Mouse (Mus musculus): ENCODE results near the gene Ccl24. TPM values are rescaled to one million over a fixed set of nuclear protein-coding genes. Genes with fewer than 3 reads are reported as not detected.
A peak's percentile ranks its signal among the peaks of the same experiment; 100 is the strongest.

Gene Ccl24
- polyA plus RNA-seq, 1 experiment from 2014 or later = 3.1 TPM

- Histone ChIP-seq H3K4me1 (replicated peaks) (no peaks in the 10 kb centered on the region), H3K4me3 (no peak overlapping the region), H3K27ac (replicated peaks) (no peak overlapping the region), H3K9ac (no peak overlapping the region), H3K27me3 (no peaks in the 10 kb centered on the region), H3K36me3 (no peaks in the 10 kb centered on the region), H3K4me2 (no peak overlapping the region), H3K9me3 (0 out of 2 replicates have a peak, but pooled peaks cover 6% of the 10 kb centered on the region)
- no peak for ATAC-seq (ENCODE audit: low read depth)
- 72% methylated on average over 4 of the region's 4 CpGs for WGBS
Measured at GRCm38 (mm10) chr5:135576055-135576454, 3.2 kb upstream of the Ccl24 start.

DNA sequence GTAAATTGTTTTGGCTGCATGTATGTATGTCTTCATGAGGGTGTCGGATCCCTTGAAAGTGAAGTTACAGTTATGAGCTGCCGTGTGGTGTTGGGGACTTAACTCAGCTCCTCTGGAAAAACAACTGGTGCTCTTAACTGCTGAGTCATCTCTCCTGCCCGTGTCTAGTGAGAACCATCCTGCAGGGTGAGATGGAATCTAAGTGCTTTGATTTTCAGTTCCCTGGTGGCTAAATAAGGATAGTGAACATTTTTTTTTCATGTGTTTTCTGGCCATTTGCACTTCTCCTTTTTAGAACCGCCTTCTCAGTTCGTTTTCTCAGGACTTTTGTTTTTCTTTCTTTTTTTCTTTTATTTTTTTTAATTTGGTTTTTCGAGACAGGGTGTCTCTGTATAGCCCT, 4.2 kb downstream of the Ccl24 start:
- Histone ChIP-seq H3K4me2 (no peak overlapping the region), H3K4me3 (no peak overlapping the region), H3K9ac (no peak overlapping the region), H3K36me3 (no peaks in the 10 kb centered on the region), H3K9me3 (no peaks in the 10 kb centered on the region), H3K27me3 (no peaks in the 10 kb centered on the region), H3K4me1 (replicated peaks) (no peaks in the 10 kb centered on the region), H3K27ac (replicated peaks) (no peak overlapping the region)
- WGBS = 71% methylated on average over 6 of the region's 6 CpGs
- no peak for ATAC-seq (ENCODE audit: low read depth)

DNA sequence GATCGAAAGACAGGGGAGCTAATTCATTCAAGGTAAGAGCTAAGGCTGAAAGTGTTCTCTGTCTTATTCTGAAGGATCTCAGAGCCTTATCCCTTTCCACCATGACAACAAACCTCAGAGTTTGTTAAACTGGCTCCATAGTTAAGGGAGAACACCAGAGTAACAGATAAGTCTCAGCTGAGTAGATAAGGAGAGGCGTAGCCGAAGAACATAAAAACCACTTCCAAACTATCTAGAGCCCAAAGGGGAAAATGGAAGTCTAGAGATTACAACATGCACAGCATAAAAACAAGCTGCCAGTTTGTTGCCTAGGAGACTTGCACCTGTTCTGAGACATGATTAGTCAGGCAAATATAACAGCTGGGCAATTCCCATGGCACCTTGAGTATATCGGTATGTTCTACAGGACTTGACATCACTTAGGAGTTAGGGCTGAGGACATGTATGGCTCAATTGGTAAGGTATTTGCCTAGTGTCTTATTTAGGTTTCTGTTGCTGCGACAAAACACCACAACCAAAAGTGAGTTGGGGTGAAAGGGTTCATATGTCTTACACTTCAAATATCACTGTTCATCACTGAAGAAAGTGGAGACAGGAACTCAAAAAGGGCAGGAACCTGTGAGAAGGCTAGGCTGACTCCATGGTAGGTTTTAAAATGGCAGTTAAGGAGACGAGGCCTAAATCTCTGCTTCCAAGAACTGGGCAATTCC, 5.1 kb downstream of the Ccl24 start:
- ATAC-seq (ENCODE audit: low read depth) = no peak
- Histone ChIP-seq H3K9ac (no peak overlapping the region), H3K4me1 (replicated peaks) (no peaks in the 10 kb centered on the region), H3K27me3 (no peaks in the 10 kb centered on the region), H3K36me3 (no peaks in the 10 kb centered on the region), H3K4me3 (no peak overlapping the region), H3K27ac (replicated peaks) (no peak overlapping the region), H3K4me2 (no peak overlapping the region), H3K9me3 (no peaks in the 10 kb centered on the region)
- 84% methylated on average over 6 of the region's 6 CpGs for WGBS

GRCm38 (mm10) chr5:135563469-135563868, 9.4 kb downstream of the Ccl24 start, which contains the start of gene Ccl26:
Ccl26 (minus strand) TSS chr5:135563569.
- no peaks in the 10 kb centered on the region for H3K27me3 ChIP-seq
- H3K4me3 ChIP-seq = no peak within 1 kb of the TSS
- H3K9ac ChIP-seq = no peak within 1 kb of the TSS
- H3K9me3 ChIP-seq = 0 out of 2 replicates have a peak, but pooled peaks cover 3% of the 10 kb centered on the region
- no peak for ATAC-seq (ENCODE audit: low read depth)
- 84% methylated on average over 3 of the region's 3 CpGs for WGBS
- H3K4me2 ChIP-seq = no peak within 1 kb of the TSS
- H3K36me3 ChIP-seq = no peaks in the 10 kb centered on the region
- H3K27ac ChIP-seq (replicated peaks) = no peak within 1 kb of the TSS
- H3K4me1 ChIP-seq (replicated peaks) = no peaks in the 10 kb centered on the region

DNA sequence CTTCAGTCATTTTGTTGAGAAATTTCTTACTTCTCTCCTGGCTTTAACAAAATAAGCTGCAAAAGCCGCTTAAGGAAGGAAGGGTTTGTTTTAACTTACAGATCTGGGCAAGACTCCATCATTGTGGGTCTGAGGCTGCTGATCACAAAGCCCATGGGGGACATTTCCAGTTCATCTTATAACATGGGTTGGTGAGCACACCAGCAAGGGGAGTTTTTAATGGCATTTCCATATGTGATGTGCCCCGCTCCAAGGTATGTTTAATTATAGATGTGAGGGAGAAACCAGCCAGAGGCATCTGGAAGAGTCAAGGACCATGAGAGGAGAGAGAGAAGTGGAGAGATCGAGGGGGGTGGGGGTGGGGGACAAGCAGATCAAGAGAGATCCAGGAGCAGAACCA, 15.2 kb downstream of the Ccl24 start:
- ATAC-seq (ENCODE audit: low read depth) = peak; percentile 78
- Histone ChIP-seq H3K36me3 (no peaks in the 10 kb centered on the region), H3K9ac (peak overlapping the region; percentile 41; the same call in 1 of the 2 replicates), H3K9me3 (0 out of 2 replicates have a peak, but pooled peaks cover 3% of the 10 kb centered on the region), H3K4me1 (replicated peaks) (peaks cover 26% of the 10 kb centered on the region), H3K27ac (replicated peaks) (peak overlapping the region; percentile 91), H3K27me3 (no peaks in the 10 kb centered on the region), H3K4me2 (no peak overlapping the region; the same call in 1 of the 2 replicates), H3K4me3 (no peak overlapping the region)
- 32% methylated on average over 3 of the region's 3 CpGs for WGBS

DNA sequence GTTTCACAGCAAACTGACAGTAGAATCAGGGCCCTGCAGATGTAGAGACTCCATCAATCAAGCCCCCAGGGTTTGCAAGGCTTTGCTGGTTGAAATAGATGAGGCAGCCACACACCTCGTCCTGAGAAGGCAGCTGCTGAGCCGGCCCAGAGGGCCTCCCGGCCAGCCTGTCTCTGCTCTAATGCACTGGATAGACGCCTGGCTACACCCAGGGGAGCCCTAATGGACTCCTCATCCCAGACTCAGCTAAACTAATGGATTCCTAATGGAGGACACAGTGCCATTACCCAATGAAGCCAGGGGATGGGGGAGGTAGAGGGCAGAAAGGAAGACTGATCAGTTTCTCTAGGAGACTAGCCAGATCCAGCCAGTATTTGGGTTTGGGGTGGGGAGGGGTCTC, 15.8 kb downstream of the Ccl24 start:
- Histone ChIP-seq H3K9ac (no peak overlapping the region), H3K27ac (replicated peaks) (peak overlapping the region; percentile 91), H3K4me3 (no peak overlapping the region), H3K36me3 (no peaks in the 10 kb centered on the region), H3K9me3 (no peaks in the 10 kb centered on the region), H3K4me1 (replicated peaks) (peaks cover 26% of the 10 kb centered on the region), H3K27me3 (no peaks in the 10 kb centered on the region), H3K4me2 (no peak overlapping the region)
- ATAC-seq (ENCODE audit: low read depth) = peak; percentile 95
- 14% methylated on average over 4 of the region's 4 CpGs for WGBS

DNA sequence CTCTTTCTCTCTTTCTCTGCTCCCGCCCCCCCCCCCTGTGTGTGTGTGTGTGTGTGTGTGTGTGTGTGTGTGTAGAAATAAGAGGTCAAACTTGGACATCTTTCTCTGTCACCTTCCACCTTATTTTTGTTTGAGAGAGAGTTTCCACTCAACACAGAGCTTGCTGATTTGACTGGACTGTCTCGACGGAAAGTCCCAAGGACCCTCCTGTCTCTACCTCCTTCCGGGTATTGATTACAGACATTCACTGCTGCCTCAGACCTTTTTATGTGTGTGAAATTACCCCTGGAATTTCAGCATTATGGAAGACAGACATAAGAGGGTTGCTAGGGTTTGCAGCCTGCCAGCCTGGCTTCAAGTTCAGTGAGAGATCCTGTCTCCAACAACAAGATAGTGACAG, 16.6 kb downstream of the Ccl24 start:
- Histone ChIP-seq H3K4me1 (replicated peaks) (peaks cover 26% of the 10 kb centered on the region), H3K9me3 (no peaks in the 10 kb centered on the region), H3K4me3 (no peak overlapping the region), H3K9ac (no peak overlapping the region), H3K27me3 (no peaks in the 10 kb centered on the region), H3K36me3 (no peaks in the 10 kb centered on the region), H3K27ac (replicated peaks) (peak overlapping the region; percentile 91), H3K4me2 (no peak overlapping the region)
- WGBS = 49% methylated on average over 4 of the region's 4 CpGs
- no peak for ATAC-seq (ENCODE audit: low read depth)

GRCm38 (mm10) chr5:135551591-135551990, 21.3 kb downstream of the Ccl24 start:
- H3K4me2 ChIP-seq = no peak overlapping the region
- WGBS = 79% methylated on average over 3 of the region's 3 CpGs
- H3K27me3 ChIP-seq = no peaks in the 10 kb centered on the region
- no peak overlapping the region for H3K9ac ChIP-seq
- H3K36me3 ChIP-seq = no peaks in the 10 kb centered on the region
- peaks cover 10% of the 10 kb centered on the region; the same call in 1 of the 2 replicates for H3K4me1 ChIP-seq (replicated peaks)
- no peaks in the 10 kb centered on the region for H3K9me3 ChIP-seq
- H3K27ac ChIP-seq (replicated peaks) = no peak overlapping the region
- no peak for ATAC-seq (ENCODE audit: low read depth)
- no peak overlapping the region for H3K4me3 ChIP-seq

GRCm38 (mm10) chr5:135550910-135551309, 21.9 kb downstream of the Ccl24 start:
- H3K4me1 ChIP-seq (replicated peaks) = peaks cover 10% of the 10 kb centered on the region; the same call in 1 of the 2 replicates
- WGBS = 37% methylated on average over 3 of the region's 3 CpGs
- H3K27me3 ChIP-seq = no peaks in the 10 kb centered on the region
- H3K9ac ChIP-seq = no peak overlapping the region
- no peak for ATAC-seq (ENCODE audit: low read depth)
- no peaks in the 10 kb centered on the region for H3K9me3 ChIP-seq
- no peaks in the 10 kb centered on the region for H3K36me3 ChIP-seq
- no peak overlapping the region for H3K27ac ChIP-seq (replicated peaks)
- no peak overlapping the region for H3K4me3 ChIP-seq
- H3K4me2 ChIP-seq = no peak overlapping the region

- Histone ChIP-seq H3K27ac (replicated peaks) (no peak overlapping the region), H3K9ac (no peak overlapping the region)
- 70% methylated on average over 2 of the region's 2 CpGs for WGBS
Measured at GRCm38 (mm10) chr5:135547990-135548389, 24.9 kb downstream of the Ccl24 start.

DNA sequence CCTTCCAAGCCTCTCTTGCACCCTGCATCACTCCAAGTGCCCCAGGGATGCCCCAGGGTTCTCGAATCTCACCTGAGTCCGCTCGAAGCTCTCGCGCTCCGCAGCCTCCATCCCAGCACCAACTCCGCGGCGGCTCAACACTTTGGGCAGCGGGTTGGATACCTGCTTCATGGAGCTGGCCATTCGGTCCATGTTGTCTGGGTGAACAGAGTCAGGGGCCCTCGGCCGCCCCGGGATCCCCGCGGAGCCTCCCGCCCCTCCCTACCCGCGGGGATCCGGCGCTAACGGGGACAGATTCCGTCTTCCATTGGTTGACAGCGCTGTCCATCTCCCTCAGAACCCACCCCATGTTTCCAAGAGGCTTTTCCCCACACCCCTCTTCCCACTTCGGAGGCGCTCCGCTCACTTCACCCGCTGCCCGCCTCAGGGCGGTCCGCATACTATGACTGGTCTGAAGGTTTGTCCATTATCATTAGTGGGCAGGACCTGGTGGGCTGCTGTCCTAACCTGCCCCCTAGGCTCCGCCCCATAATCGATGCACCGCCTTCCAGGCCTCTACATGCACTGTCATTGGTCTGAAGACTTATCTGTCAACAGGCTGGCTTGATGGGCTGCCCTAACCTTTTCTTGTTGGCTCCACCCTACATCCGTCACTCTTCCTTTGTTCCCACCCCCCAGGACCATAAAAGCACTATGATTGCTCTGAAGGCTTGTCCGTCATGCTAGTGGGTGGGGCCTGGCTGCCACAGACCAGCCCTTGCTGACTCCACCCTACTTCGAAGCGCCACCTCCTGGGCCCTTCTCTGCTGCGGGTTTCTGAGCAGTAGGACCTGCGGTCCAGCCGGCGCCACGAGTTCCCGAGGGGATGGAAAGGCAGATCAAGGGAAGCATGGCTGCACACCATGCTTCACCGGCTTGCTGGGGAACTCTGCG, 27.7 kb downstream of the Ccl24 start, which contains the start of gene Hip1:
Hip1 (minus strand) TSS at position 256 of the 933 bp plus-strand sequence.
- H3K27me3 ChIP-seq = no peaks in the 10 kb centered on the region
- WGBS = under 1% methylated on average over 46 of the region's 46 CpGs

More at GRCm38 (mm10) chr5:135547990-135548389, 24.9 kb downstream of the Ccl24 start:
- Histone ChIP-seq H3K27me3 (no peaks in the 10 kb centered on the region), H3K4me1 (replicated peaks) (peaks cover 20% of the 10 kb centered on the region), H3K36me3 (no peaks in the 10 kb centered on the region), H3K9me3 (no peaks in the 10 kb centered on the region), H3K4me2 (no peak overlapping the region), H3K4me3 (no peak overlapping the region)
- no peak for ATAC-seq (ENCODE audit: low read depth)

DNA sequence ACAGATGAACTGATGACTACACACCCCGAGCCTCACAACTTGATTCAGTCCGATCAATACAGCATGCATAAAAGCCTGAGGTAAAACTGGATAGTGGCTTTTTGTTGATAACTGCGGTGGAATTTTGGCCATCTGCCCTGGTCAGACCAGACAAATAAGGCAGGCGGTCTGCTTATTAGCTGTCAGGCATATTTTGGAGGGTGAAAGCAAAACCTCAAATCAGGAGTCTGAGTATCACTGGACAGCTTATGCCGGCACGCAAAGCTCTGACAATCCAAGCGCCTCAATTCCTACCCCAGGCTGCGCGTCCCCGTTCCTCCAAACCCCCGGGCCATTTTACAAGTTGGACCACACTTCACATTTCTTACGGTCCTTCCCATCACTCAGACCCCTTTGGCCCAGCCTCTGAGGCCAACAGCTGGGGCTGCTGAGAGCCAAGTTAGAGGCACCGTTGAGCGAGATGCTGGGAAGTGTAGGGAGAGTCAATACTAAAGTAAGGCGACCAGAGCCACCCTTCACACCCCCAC, 28.8 kb downstream of the Ccl24 start:
- peak overlapping the region; percentile 73 for H3K9ac ChIP-seq
- WGBS = 4% methylated on average over 15 of the region's 15 CpGs
- H3K27ac ChIP-seq (replicated peaks) = peak overlapping the region; percentile 70; the same call in 1 of the 2 replicates
- no peaks in the 10 kb centered on the region for H3K36me3 ChIP-seq
- peak overlapping the region; percentile 72 for H3K4me3 ChIP-seq
- peaks cover 20% of the 10 kb centered on the region for H3K4me1 ChIP-seq (replicated peaks)
- H3K4me2 ChIP-seq = peak overlapping the region; percentile 91
- H3K27me3 ChIP-seq = no peaks in the 10 kb centered on the region
- H3K9me3 ChIP-seq = no peaks in the 10 kb centered on the region
- ATAC-seq (ENCODE audit: low read depth) = no peak

More for the DNA sequence above, 27.7 kb downstream of the Ccl24 start, which contains the start of gene Hip1:
- H3K36me3 ChIP-seq = no peaks in the 10 kb centered on the region
- H3K9me3 ChIP-seq = no peaks in the 10 kb centered on the region
- peak within 1 kb of the TSS; percentile 91 for H3K4me2 ChIP-seq
- peak; percentile 99 for ATAC-seq (ENCODE audit: low read depth)
- H3K4me3 ChIP-seq = peak within 1 kb of the TSS; percentile 72
- peaks cover 20% of the 10 kb centered on the region for H3K4me1 ChIP-seq (replicated peaks)
- peak within 1 kb of the TSS; percentile 73 for H3K9ac ChIP-seq
- H3K27ac ChIP-seq (replicated peaks) = peak within 1 kb of the TSS; percentile 70

Measured in neural tube, embryonic 13.5 days (tissue).